Mouse (Mus musculus) gastrocnemius, postnatal 14 days (tissue): ENCODE results near the gene Hcrt. TPM values are rescaled to one million over a fixed set of nuclear protein-coding genes. Genes with fewer than 3 reads are reported as not detected.

Source experiments
- DNase-seq: peaks from one replicate; pipeline ENCODE4 v3.0.0; 2021; ENCODE audit warnings: mixed read lengths
- intact Hi-C: fragments of 180-260 bp; cut with DNase I; formaldehyde crosslinking; loops from one replicate; pipeline ENCODE4 v1.15.1; 2025; ENCODE audit warnings: low total_unique reads
- total RNA-seq, 2 experiments: library from RNA; stranded (reverse); gene quantifications; 2 replicates each; pipeline ENCODE4 v1.2.3; 2021

Hcrt gene
- total RNA-seq, 2 experiments from 2014 or later = not detected

DNA sequence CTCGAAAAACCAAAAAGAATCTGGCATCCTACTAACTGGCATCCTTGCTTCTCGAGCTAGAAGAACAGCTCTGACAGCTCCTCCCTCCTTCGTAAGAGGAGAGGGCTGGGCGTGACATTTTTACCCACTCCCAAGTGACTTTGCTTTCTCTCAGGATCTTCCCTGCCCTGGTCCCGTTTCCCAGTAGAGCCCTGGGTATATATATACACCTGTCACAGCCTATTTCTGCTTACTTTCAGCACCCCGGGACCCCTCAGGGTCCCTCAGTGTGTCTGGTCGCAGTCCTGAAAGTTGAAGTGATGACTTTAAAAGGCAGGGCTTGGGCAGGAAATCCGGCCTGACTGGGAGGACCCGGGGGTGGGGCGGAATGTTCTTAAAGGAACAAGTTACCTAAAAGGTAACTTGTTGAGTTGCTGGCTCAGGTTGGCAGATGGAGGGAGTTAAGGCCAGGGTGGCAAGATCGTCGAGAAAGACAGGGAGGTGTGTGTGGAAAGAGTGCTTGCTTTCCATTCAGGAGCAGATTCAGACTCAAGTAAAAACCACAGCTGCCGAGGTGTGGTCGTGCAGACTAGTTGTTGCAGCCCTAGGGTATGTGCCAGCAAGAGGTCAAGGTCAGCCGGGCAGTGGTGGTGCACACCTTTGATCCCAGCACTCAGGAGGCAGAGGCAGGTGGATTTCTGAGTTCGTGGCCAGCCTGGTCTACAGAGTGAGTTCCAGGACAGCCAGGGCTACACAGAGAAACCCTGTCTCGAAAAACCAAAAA is 8.1 kb upstream of the Hcrt start, which contains the start of gene Ghdc:
TSS of gene Ghdc (minus strand) at position 312 of the 763 bp plus-strand sequence.
- DNase-seq = peak; percentile 85
- intact Hi-C loops = no loop called here

DNA sequence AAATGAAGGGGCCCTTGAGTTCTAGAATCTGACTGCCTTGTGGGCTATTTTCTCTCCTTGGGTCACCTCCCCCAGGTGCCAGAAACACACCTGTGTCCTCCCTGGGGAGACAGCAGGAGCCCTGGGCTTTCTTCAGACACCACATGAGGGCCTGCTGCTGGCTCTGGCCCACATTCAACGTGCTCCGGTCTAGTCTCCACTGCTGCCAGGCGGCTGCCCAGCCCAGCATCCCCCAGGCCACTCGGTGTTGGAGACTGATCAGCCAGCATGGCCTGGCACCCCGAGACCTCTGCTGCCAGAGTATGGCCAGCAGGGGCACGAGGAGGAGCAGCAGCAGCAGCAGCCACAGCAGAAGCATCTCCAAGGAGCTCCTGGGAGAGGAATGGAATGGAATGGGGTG is 7.2 kb upstream of the Hcrt start:
- no peak for DNase-seq
- intact Hi-C loops = no loop called here

DNA sequence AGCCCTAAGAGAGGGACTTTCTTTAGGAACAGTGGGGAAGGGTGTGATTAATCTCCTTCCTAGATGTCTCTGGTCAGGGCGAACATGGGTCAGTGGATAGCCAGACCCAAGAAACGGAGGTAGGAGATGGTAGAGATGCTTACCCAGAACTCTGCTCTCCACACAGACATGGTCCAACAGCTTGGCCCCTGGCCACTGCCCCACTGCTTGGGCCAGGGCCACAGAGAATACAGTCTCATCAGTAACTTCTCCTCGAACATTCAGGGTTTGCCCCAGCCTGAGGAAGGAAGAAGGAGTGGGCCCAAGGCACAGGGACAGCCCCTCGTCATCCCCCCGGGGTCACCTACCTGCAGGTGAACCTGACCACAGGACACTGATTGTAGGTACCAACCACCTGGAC is 5.1 kb upstream of the Hcrt start:
- no peak for DNase-seq
- intact Hi-C loops = no loop called here

DNA sequence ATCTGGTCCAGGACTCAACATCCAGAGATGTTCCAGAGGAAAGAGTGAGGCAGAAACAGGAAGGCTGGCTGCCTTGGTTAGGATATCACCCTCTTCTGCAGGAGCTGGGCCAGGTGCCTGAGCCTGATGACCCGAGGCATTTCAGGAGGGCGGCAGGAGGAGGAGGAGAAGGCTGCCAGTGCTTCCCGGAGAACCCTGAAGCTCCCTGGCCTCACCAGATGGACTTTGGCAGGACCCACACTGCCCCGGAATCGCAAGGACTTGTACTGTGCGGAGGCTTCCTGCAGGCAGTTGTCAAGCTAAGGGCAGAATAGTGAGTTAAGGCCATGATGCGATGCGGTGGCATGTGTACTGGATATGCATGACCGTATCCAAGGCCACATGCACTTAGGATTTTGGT is 4.0 kb upstream of the Hcrt start:
- intact Hi-C loops = no loop called here
- no peak for DNase-seq

DNA sequence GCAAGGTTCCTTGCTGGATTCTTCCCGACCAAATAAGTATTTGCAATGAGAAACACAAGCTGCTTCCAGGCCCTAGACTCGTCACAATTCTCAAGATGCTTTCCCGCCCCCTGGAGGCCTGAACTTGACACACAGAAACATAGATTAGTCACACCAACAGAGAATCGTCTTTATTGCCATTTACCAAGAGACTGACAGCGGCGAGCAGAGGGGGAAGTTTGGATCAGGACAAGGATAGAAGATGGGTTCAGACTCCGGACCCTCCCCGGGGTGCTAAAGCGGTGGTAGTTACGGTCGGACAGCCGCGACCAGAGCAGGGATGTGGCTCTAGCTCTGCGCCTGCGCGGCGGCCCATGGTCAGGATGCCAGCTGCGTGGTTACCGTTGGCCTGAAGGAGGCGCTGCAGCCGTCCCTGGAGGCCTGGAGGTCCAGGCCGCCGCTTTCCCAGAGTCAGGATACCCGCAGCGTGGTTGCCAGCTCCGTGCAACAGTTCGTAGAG is 1.1 kb downstream of the Hcrt start:
- intact Hi-C loops = loop anchor here (2.0 kb wide), 1 partner anchor 47 kb away; no protein-coding TSS in a partner anchor
- DNase-seq = peak; percentile 89

DNA sequence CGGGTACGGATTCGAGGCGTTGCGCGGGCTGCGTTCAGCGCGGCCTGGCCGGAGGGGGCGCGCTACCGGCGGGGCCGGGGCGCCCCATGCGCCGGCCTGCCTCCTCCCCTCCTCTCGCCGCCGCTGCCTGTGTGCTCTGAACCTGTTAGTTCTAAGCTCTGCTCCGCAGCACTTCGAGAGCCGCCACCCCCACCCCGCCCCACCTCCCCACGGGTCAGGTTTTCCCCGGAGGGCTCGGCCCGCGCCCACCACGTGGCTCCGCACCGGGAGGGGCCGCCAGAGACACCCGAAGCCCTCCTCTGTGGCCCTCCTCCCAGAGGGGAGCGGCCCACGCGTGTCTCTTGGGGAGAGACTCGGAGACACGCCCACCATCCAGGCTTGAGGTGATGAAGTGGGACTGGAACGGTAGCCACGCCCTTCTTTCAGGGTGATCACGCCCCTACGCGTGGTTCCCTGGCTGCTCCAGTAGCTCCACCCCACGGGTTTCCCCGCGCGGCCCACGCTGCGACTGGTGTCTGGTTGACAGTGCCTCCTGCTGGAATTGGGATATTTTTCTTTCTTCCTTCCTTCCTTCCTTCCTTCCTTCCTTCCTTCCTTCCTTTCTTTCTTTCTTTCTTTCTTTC is 3.0 kb downstream of the Hcrt start, which contains the start of gene Kcnh4:
TSS of gene Kcnh4 (minus strand) at position 332 of the 623 bp plus-strand sequence.
- peak; percentile 46 for DNase-seq
- intact Hi-C loops = loop anchor here (2.0 kb wide), 1 partner anchor 45 kb away; no protein-coding TSS in a partner anchor

DNA sequence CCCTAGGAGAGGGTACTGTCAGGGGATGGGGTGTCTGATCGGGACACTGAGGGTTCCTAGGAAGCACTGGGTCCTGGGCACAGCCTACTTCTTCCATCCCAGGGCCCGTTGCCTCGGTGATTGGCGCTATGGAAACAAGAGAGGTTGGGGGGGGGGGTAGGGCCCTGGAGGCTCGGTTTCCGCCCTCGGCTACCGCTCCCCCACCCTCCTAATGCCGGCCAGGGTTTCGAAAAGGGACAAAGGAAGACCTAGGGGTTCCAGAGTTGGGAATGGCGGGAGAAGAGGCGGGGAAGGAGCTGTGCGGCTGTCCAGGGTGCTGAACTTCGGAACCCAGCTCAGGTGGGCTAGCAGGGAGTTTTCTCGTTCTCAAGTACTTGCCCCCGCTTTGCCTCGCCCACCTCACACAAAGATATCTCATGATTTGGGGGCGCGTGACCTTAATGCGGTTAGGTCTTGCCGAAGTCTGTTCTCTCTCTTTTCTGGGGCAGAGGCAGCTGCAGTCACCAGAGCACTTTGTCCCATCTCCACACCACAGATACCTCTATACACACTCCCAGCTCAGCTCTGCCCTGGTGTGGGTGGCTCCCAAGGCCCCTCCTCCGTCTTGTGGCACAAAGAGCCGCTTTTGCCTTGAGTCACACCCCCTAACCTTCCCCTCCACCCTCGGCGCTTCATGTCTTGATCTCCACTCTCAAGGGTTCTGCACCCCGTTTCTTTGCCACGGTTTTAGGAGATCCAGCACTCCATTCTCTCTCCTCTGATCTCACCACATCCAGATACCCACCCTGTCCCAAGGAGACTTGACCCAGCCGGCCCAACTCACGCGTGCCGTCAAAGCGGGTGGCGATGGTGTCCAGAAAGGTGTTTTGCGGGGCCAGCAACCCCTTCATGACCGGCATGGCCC is 3.8 kb downstream of the Hcrt start:
- intact Hi-C loops = no loop called here
- DNase-seq = peak; percentile 48

DNA sequence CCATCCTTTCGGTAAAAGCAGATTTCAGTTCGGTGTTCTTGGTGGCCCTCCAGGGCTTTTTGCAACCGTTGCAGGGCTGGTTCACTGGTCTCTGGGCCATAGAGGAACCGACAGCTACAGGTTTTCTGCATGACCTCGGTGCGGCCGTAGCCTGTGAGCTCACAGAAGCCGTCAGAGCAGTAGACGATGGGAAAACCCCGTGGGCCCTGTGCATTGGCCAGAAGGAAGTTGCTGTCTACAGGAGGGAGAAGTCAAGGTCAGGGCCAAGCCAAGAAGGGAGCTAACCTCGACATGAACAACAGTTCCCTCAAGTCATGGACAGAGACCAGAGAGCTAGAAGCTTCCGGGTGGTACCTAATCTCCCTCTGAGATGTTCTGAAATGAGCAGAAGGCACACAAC is 5.2 kb downstream of the Hcrt start:
- intact Hi-C loops = no loop called here
- DNase-seq = no peak

DNA sequence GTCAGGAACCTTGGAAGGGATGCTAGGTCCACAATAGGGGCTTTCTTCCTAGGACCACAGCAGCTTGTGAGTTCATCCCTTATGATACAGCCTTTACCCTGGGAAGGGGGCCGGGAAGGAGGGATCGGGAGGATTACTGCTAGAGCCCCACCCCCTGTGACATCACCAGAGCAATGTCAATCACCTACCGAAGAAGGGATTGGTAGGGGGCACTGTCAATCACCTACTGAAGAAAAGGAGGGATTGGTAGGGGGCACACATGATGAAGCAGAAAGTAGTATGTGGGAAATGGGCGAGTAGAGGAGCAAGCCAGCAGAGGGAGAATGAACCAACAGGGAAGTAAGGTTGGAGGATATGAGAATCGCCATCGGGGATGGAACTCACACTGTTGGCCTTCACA is 6.3 kb downstream of the Hcrt start:
- intact Hi-C loops = no loop called here
- DNase-seq = no peak

DNA sequence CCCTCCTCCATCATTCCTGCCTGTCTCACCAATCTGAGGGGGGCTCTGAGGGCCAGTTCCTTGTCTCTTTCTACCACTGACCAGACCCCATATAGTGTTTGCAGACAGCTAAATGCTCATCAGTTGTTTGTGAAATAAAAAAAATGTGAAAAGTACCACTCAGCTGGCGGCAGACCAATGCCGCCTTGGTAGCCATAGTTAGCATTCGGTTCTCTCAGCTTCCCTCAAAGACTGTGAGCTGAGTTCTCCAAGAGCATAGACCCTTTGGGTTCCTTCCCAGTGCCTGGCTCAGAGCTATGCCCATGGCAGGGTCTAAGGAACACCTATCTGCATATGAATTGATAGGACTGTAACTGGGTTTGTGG is 8.1 kb downstream of the Hcrt start:
- intact Hi-C loops = no loop called here
- no peak for DNase-seq

DNA sequence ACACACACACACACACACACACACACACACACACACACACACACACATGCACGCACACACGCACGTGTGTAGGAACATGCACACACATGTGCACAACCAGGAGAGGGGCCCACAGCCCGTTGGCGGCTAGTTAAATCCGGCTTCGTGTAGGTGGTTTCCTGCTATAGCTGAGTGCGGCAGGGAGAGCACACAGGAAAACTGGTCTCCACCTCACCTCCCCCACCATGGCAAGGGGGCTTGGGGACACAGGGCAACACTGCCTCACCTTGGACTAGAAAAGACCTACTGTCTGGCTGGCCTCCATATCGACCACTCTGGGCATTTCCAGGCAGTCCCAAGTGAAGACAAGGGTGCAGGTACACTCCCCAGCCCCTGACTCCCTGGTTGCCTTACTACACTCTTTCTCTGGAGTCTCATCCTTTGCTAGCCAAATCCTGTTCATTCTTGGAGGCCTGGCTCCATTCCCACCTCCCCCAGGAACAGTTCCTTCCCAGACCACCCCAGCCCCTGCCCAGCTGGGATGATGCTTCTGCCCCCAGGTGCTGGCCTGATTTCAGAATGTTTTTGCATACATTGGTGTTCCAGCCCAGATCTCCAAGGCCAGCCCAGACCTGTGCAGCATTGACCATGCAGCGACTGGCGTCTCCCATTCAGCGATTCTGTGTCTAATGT is 8.6 kb downstream of the Hcrt start:
- intact Hi-C loops = no loop called here
- no peak for DNase-seq

DNA sequence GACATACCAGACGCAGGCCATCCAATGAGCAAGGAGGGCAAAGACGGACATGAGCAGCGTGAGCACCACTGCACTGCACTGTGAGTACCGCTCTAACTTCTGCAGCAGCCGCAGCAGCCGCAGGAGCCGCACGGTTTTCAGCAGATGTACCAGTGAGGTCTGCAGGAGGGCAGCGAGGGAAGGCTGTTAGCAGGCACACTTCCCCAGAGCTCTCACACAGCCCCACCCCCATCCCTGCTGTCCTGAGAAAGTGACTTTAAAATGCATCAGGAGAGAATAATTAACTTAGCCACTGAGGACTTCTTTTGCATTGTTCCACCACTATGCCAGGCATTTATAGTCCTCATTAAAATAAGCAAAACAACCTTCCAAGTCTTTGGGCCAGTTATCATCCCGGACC is 10.4 kb downstream of the Hcrt start:
- intact Hi-C loops = no loop called here
- no peak for DNase-seq

DNA sequence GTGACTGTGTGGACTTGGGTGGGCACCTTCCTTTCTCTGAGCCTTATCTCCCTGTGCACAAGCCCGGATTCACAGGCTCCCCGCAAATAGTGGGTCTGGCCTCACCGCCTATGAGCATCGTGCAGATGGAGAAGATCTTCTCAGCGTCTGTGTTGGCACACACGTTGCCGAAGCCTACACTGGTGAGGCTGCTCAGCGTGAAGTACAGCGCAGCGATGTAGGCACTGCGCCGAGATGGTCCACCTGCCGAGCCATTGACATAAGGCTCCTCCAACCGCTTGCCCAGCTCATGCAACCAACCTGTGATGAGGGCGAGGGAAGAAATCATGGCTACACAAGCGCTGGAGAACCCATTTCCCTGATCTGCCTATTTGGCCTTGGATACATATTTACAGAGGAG is 12.6 kb downstream of the Hcrt start:
- DNase-seq = no peak

DNA sequence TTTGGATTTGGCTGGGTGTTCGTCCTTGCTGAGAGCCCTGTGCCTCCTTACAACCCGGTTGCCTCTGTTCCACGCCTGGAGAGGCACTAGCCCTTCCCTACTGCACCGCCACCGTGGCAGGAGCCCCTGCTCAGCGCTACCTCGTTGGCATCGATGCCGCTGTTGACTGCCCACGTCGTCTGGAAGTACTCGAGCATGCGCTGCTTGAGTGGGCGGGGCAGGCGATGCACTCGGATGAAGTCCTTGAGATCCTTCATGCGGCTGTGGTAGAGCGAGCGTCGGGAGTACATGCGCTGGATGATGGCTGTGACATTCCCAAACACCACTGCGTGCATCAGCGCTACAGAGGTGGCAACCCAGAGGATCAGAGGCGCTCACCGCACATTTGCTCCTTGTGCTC is 13.3 kb downstream of the Hcrt start:
- intact Hi-C loops = loop anchor here (10.0 kb wide), 1 partner anchor 205 kb away; no protein-coding TSS in a partner anchor
- DNase-seq = no peak

More for the DNA sequence above, 12.6 kb downstream of the Hcrt start:
- intact Hi-C loops = no loop called here

DNA sequence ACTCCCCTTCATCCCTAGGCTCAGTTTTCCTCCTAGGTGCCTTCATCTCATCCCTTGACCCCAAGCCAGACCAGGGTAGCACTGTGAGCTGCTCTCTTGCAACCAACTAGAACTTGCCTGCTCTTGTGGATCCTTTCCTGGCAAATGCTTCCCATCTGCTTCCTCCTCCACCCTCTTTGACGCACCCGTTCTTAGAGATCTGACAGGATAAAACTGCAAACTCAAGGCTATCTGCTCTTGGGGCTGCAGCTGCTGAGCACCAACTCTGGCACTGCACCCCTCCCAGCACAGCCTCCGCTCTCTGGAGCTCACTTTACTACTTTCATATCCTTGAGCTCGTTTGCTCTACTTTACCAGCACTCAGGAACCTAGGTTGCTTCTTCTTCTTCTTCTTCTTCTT is 14.1 kb downstream of the Hcrt start:
- no peak for DNase-seq
- intact Hi-C loops = loop anchor here (10.0 kb wide), 1 partner anchor 206 kb away; no protein-coding TSS in a partner anchor

DNA sequence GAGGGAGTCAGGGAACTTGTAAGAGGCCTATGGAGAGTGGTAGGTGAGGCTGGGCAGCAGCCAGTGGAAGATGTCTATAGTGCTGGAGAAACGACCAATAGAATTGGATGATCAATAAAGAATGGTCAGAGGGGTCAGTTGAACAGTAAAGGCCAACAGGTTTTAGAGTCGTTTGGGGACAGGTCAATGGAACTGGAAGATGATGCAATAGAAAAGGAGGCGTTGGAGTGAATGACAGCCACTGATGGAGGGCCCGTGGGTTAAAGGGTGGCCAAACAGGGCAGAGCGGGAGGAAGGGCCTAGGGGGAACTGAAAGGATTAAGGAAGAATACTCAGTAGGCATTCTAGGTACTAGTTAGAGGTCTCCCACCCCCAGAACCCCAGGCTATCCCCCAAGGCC is 15.6 kb downstream of the Hcrt start:
- DNase-seq = no peak
- intact Hi-C loops = loop anchor here (10.0 kb wide), 1 partner anchor 208 kb away; no protein-coding TSS in a partner anchor

DNA sequence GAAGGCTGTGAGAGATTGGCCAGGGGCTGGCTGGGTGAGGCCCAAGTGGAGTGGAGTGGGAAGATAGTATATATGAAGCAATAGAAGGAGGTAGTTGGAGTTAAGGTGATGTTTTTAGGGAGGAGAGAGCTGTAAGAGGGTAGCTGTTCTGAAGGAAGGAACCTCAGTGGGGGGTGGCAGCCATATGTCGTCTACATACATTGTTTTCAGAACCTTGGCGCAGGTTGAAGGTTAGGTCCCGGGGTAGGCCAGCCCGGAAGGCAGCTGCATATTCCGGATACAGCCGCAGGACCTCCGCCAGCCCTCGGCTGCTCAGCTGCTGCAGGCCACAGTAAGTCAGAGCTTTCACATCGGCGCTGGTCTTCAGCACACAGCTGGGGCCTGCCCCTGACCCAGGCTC is 16.2 kb downstream of the Hcrt start:
- intact Hi-C loops = loop anchor here (10.0 kb wide), 1 partner anchor 208 kb away; no protein-coding TSS in a partner anchor

DNA sequence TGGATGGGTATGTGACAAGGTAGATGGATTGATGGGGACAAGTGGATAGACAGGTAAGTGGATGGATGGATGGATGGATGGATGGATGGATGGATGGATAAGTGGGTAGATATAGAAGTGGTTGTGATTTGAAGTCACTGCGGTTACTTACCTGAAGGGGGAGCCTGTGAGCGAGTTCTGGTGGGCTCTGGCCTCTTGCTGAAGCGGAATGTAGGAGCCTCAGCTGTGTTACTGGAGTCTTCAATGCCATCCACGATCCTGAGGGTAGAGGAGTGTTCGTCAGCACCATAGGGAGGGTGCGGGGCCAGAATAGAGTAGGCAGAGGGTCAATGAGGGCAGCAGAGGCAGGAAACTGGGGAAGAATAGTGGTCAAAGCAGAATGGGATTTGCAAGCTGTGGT is 17.6 kb downstream of the Hcrt start:
- DNase-seq = no peak
- intact Hi-C loops = loop anchor here (10.0 kb wide), 1 partner anchor 210 kb away; no protein-coding TSS in a partner anchor

More for the DNA sequence above, 16.2 kb downstream of the Hcrt start:
- no peak for DNase-seq

DNA sequence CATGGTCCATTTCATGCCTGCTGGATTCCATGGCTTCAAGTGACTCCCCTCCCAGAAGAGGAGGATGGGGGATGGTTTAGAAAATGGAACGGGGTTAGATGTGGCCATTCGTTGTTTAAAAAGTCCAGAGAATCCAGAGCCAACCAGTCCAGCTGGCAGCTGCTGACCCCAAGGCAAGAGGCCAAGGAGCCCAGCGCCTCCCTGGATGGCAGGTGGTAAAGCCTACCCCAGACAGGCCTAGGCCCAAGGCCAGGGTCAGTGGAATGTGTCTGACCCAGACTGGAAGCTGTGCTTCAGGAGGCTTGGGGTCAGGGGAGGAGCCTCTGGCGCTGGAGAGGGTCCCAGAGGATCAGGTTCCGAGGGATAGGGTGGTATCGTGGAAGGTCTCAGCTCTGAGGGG is 21.4 kb downstream of the Hcrt start:
- intact Hi-C loops = loop anchor here (10.0 kb wide), 1 partner anchor 213 kb away; no protein-coding TSS in a partner anchor
- DNase-seq = peak; percentile 82
